Comparison of ENCODE assay signal across 13 mouse cellular contexts in genomic region chr3:119063214-119063613, GRCm38 (mm10).
DNase-seq lines count a peak whose midpoint lies in the region; ATAC-seq and TF ChIP-seq lines count a peak whose summit lies in the region.
"Had no signal": no experiment of that assay in that cellular context is flagged by ENCODE, and none has a peak within 500 bp of the region (broad histone marks: within the 10 kb centered on the region; RNA-seq: fewer than 3 reads in every experiment).

No protein-coding gene starts in this region.

- no peaks in the 10 kb centered on the region for H3K79me2 ChIP-seq in heart, adult 2 months (replicated peaks; ENCODE audit: control insufficient read depth, insufficient read depth, low read length)

- intact Hi-C loops in heart, adult 2 months (cut with DNase I): no loop called here

- H3K4me1 ChIP-seq in midbrain, embryonic 11.5 days (ENCODE audit: control insufficient read depth, insufficient read depth, low read length): no peaks in the 10 kb centered on the region
- H3K4me1 ChIP-seq in midbrain, embryonic 10.5 days: peaks cover 6% of the 10 kb centered on the region; the same call in 1 of the 2 replicates
- H3K4me1 ChIP-seq in hindbrain, embryonic 16.5 days (ENCODE audit: control insufficient read depth, insufficient read depth, low read depth, low read length): no peaks in the 10 kb centered on the region
- no peaks in the 10 kb centered on the region for H3K4me1 ChIP-seq in heart, adult 2 months (ENCODE audit: control insufficient read depth, insufficient read depth, low read length)
- H3K4me1 ChIP-seq: embryonic facial prominence, embryonic 15.5 days; heart, embryonic 13.5 days; intestine, embryonic 15.5 days had no signal

- TF ChIP-seq POLR2A in heart, adult 2 months (IDR thresholded peaks at IDR 0.05; ENCODE audit: insufficient read depth, low read depth, low read length): no peak

- no peaks in the 10 kb centered on the region for H3K9me3 ChIP-seq in midbrain, embryonic 11.5 days (ENCODE audit: control insufficient read depth, low read length)
- no peaks in the 10 kb centered on the region for H3K9me3 ChIP-seq in midbrain, embryonic 10.5 days (replicated peaks)
- no peaks in the 10 kb centered on the region for H3K9me3 ChIP-seq in hindbrain, embryonic 16.5 days (ENCODE audit: control insufficient read depth, low read length)
- H3K9me3 ChIP-seq: embryonic facial prominence, embryonic 15.5 days; heart, embryonic 13.5 days; intestine, embryonic 15.5 days had no signal

- H3K9ac ChIP-seq in midbrain, embryonic 11.5 days (ENCODE audit: low read length): no peak overlapping the region
- H3K9ac ChIP-seq in hindbrain, embryonic 16.5 days (ENCODE audit: low read depth, low read length): no peak overlapping the region
- H3K9ac ChIP-seq in heart, adult 2 months (ENCODE audit: low read depth, low read length): no peak overlapping the region
- H3K9ac ChIP-seq: embryonic facial prominence, embryonic 15.5 days; heart, embryonic 13.5 days; intestine, embryonic 15.5 days; lung, embryonic 14.5 days had no signal

- TF ChIP-seq EP300 in heart, adult 2 months (IDR thresholded peaks at IDR 0.05; ENCODE audit: insufficient read depth, low read depth, low read length): no peak

- no peak for TF ChIP-seq CTCF in heart, adult 2 months (IDR thresholded peaks at IDR 0.05)

- 60% methylated on average over 4 of the region's 4 CpGs for WGBS in midbrain, embryonic 11.5 days
- WGBS in midbrain, embryonic 10.5 days: 56% methylated on average over 4 of the region's 4 CpGs
- 26% methylated on average over 4 of the region's 4 CpGs for WGBS in hindbrain, embryonic 16.5 days
- WGBS in heart, adult 2 months: 65% methylated on average over 4 of the region's 4 CpGs

- no peak overlapping the region for H3K4me3 ChIP-seq in midbrain, embryonic 11.5 days (ENCODE audit: low read depth, low read length)
- H3K4me3 ChIP-seq in midbrain, embryonic 10.5 days: no peak overlapping the region
- no peak overlapping the region for H3K4me3 ChIP-seq in hindbrain, embryonic 16.5 days (ENCODE audit: low read length)
- H3K4me3 ChIP-seq in heart, adult 2 months: no peak overlapping the region
- H3K4me3 ChIP-seq: embryonic facial prominence, embryonic 15.5 days; heart, embryonic 13.5 days; intestine, embryonic 15.5 days had no signal

- no peak overlapping the region for H3K4me2 ChIP-seq in midbrain, embryonic 11.5 days
- no peak overlapping the region for H3K4me2 ChIP-seq in hindbrain, embryonic 16.5 days (ENCODE audit: low read length)
- H3K4me2 ChIP-seq: embryonic facial prominence, embryonic 15.5 days; heart, embryonic 13.5 days; intestine, embryonic 15.5 days; lung, embryonic 14.5 days had no signal

- H3K27me3 ChIP-seq in midbrain, embryonic 11.5 days (ENCODE audit: control insufficient read depth, insufficient read depth, low read length): no peaks in the 10 kb centered on the region
- H3K27me3 ChIP-seq in midbrain, embryonic 10.5 days (ENCODE audit: low read depth, poor library complexity, severe bottlenecking): no peaks in the 10 kb centered on the region
- no peaks in the 10 kb centered on the region for H3K27me3 ChIP-seq in hindbrain, embryonic 16.5 days (replicated peaks; ENCODE audit: control insufficient read depth, insufficient read depth, low read length)
- no peaks in the 10 kb centered on the region for H3K27me3 ChIP-seq in heart, adult 2 months (ENCODE audit: control insufficient read depth, insufficient read depth, low read length)
- H3K27me3 ChIP-seq: embryonic facial prominence, embryonic 15.5 days; heart, embryonic 13.5 days; intestine, embryonic 15.5 days had no signal

- no peaks in the 10 kb centered on the region for H3K36me3 ChIP-seq in midbrain, embryonic 11.5 days (ENCODE audit: control insufficient read depth, insufficient read depth, low read length)
- H3K36me3 ChIP-seq in midbrain, embryonic 10.5 days: no peaks in the 10 kb centered on the region
- no peaks in the 10 kb centered on the region for H3K36me3 ChIP-seq in hindbrain, embryonic 16.5 days (ENCODE audit: control insufficient read depth, insufficient read depth, low read length)
- no peaks in the 10 kb centered on the region for H3K36me3 ChIP-seq in heart, adult 2 months (ENCODE audit: control insufficient read depth, insufficient read depth, low read length)
- H3K36me3 ChIP-seq: embryonic facial prominence, embryonic 15.5 days; heart, embryonic 13.5 days; intestine, embryonic 15.5 days had no signal

- DNase-seq in midbrain, embryonic 11.5 days (ENCODE audit: low spot score, missing footprints): peak; percentile 84
- DNase-seq in midbrain, embryonic 10.5 days (ENCODE audit: low spot score): no peak
- peak; percentile 38 to 71 for DNase-seq in cerebellum, postnatal 14 days
- peak; percentile 87 for DNase-seq in retina, postnatal 1 day
- no peak for DNase-seq in heart, adult 2 months
- no peak for DNase-seq in ovary, postnatal 36 days (ENCODE audit: low spot score)
- DNase-seq: gastrocnemius, postnatal 10 days; lung, embryonic 14.5 days; right cerebral cortex, postnatal 25 days had no signal

- no peak overlapping the region for H3K27ac ChIP-seq in midbrain, embryonic 11.5 days (ENCODE audit: low read depth, low read length)
- no peak overlapping the region for H3K27ac ChIP-seq in midbrain, embryonic 10.5 days (replicated peaks)
- H3K27ac ChIP-seq in hindbrain, embryonic 16.5 days (ENCODE audit: low read depth, low read length): no peak overlapping the region
- no peak overlapping the region for H3K27ac ChIP-seq in heart, adult 2 months
- H3K27ac ChIP-seq: embryonic facial prominence, embryonic 15.5 days; heart, embryonic 13.5 days; intestine, embryonic 15.5 days had no signal

- ATAC-seq in midbrain, embryonic 11.5 days (ENCODE audit: low FRiP score): no peak
- 0 out of 2 replicates have a peak, but pooled peaks have one; percentile 42 for ATAC-seq in hindbrain, embryonic 16.5 days
- ATAC-seq: intestine, embryonic 15.5 days had no signal

Comparison
In these comparisons a context has a peak if more than half of its experiments do, and no peak if none do; other contexts are left out.
1. DNase-seq: peak in midbrain, embryonic 11.5 days (single experiment), cerebellum, postnatal 14 days (2 of 2) and retina, postnatal 1 day (single experiment); none in midbrain, embryonic 10.5 days (single experiment), heart, adult 2 months (0 of 2) and ovary, postnatal 36 days (single experiment).